Mouse (Mus musculus) left cerebral cortex, postnatal 10 days (tissue): ENCODE measurements around the gene Engase. TPM values are rescaled to one million over a fixed set of nuclear protein-coding genes. Genes with fewer than 3 reads are reported as not detected.

ENCODE experiments used
- DNase-seq, 2 experiments: peaks; one replicate each; pipeline ENCODE4 v3.0.0; 2021 to 2022; ENCODE audit warnings: low spot score in 2 of 2, mixed read lengths in 1 of 2; ENCODE audit errors: extremely low spot score in 1 of 2
- intact Hi-C: fragments of 180-260 bp; cut with DNase I; formaldehyde crosslinking; loops from one replicate; pipeline ENCODE4 v1.15.1; 2025
- total RNA-seq, 2 experiments: library from RNA; stranded (reverse); gene quantifications; 2 replicates each; pipeline ENCODE4 v1.2.3; 2021

The Engase gene
- 10 to 100 TPM; 11.5 to 13.9 TPM for total RNA-seq

DNA sequence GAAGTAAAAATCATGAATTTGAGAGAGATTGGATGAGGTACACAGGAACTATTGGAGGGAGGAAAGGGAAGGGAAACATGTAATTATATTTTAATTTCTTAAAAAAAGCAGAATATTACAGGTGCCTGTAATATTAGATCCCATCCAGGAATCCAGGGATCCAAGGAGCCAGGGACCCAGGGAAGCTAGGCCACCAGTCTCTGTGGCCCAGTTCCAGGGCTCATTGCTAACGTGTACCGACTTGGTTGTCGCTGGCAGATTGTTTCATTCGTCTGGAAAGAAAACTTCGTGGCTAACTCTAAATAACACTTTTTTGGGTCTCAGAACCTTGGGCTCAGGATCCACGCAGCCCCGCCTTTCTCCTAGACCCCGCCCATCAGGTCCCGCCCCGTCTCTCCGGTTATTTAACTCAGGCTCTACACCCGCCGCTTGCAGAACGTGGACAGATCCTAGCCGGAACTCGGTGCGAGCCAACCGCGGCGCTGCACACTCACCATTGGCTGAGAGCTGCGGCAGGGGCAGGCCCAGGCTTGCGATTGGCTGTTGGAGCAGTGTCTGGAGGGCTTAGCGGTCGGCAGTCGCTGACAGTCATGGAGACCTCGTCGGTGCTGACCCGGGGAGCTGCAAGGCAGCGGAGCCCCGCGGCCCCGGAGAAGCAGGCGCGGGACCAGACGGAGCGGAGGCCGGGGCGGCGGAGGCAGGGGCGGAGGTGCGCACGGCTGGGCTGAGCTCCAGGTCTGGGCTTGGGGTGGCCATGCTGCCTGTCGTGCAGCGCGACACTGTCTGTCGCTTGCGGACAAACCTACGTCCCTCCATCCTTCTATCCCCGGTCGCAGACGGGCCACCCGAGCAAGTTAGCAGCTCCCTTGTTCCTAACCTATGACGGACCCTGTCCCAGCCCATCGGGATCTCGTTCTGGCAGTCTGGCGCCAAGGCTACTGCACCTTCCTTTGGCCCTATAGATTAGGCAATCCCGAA is at the start of gene Engase:
Gene Engase, plus strand, starts transcription at position 434 of the 978 bp plus-strand sequence.
- intact Hi-C loops = no loop called here
- DNase-seq = peak; percentile 96 to 98

DNA sequence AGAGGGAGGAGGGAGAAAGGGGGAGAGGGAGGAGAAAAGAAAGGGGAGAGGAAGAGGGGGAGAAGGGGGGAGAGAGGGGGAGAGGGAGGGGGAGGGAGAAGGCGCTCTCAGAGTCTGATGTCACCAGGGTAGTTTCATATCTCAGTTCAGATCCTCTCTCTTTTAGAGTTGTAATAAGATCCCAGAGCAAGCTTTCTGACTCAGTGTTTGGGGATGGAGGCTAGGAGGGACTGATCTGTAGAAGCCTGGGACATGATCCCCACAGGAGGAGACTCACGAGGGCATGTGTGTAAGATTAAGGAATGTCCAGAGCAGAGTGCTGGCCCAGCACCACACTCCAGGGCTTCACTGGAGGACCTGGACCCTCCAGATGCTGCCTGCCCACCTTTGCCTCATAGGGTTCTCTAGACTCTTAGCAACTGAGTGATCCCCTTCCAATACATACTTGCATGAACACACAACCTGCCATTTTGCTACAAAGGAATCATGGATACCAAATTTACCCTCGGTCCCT is 49.3 kb upstream of the Engase start:
- DNase-seq = no peak
- intact Hi-C loops = loop anchor here (10.0 kb wide), 1 partner anchor 547 kb away; no protein-coding TSS in a partner anchor

DNA sequence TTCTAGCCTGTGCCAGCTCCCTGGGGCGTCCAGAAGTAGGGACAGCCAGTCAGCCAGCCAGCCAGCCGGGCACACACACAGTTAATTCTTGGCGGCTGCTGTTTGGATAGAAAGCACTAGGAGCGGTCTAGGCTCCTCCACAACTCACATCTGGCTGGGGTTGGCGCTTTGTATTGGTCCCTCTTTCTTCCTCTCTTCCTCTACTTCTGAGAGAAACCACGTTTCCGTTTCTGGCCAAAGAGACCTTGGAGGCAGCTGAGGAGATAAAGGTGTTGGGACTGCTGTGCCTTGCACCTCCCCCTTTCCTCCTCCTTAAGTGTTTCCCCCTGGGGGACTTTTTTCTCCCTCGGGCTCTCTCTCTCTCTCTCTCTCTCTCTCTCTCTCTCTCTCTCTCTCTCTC is 48.6 kb upstream of the Engase start, which contains the start of gene C1qtnf1:
Gene C1qtnf1, plus strand, starts transcription at position 218 of the 400 bp plus-strand sequence.
- intact Hi-C loops = loop anchor here (10.0 kb wide), 1 partner anchor 547 kb away; no protein-coding TSS in a partner anchor
- DNase-seq = peak in 1 of 2 experiments; percentile 60

DNA sequence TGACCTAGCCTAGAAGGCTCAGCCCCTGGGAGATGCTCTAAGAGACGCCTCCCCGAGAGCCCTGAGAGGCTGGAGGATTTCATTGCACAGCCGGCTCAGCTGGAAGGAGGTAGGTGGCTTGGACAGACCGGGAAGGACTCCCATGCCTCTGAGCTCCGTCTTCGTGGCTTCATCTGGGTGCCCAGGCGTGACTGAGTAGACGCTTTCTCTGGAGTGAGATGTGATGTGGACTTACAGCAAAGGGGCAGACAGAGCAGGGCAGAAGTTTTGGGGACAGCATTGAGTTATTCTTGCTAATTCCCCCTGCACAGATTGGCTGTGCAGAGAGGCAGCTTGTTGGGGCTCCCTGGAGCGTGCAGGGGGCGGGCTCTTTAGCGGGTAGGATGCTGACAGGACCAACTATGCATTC is 48.2 kb upstream of the Engase start:
- DNase-seq = no peak
- intact Hi-C loops = loop anchor here (10.0 kb wide), 1 partner anchor 546 kb away; no protein-coding TSS in a partner anchor

DNA sequence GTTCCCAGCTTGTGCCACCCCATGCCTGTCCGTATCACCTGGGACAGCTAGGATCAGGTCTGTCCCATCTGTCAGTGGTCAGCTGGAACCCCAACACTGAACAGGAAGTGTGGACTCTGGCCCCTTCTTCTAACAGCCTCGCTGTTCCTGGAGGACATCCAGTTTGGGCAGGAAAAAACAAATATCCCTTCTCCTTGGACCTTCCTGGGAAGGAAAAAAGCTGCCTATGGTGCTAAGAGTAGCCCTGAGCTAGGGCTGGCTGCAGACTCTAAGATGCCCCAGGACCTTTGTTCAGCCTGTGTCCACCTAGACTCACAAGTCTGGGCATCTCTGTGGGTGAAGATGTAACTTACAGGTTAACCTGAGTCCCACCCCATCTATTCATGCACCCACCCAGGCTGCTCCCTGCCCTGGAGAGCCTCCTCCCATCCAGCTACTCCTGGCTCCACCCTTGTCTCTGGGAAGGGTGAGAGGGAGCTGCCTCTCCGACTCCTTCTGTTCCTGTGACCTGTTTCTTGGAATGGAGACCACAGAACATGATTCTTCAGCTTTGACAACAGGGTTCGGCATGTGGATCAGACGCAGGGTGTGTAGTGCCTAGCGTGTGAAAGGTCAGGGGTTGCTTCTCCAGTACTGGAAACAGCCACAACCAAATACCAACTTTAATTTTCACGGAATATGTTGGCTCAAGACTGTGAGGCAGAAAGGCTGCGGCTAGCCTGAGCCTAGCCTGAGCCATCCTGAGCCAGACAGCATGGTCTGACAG is 47.5 kb upstream of the Engase start:
- intact Hi-C loops = loop anchor here (10.0 kb wide), 1 partner anchor 546 kb away; no protein-coding TSS in a partner anchor
- DNase-seq = no peak

DNA sequence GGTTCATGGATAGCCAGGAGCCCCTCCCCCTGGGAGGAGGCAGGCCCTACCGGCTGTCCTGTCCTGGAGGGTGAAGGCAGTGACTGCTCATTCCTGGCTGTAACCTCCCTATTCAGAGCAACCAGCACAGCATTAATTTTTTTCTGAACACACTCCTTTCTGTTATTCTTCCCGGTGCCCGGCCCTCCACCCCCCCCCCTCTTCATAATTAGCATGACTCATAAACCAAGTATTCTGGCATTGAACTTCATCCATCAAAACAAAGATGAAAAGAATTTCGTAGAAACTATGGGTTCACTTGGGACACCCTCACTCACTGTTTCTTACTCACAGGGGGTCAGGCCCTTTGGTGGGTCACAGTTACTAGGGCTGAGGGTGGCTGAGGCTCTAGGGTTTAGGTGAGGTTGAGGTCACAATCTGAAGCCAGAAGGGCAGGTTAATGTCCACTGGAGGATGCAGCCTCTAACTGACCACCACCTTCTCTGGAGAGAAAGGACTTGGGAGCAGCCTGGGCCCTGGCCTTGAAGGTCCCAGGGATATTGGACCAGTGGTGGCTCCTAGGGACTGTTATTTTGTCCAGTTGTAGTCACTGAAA is 46.2 kb upstream of the Engase start:
- intact Hi-C loops = no loop called here
- no peak for DNase-seq

DNA sequence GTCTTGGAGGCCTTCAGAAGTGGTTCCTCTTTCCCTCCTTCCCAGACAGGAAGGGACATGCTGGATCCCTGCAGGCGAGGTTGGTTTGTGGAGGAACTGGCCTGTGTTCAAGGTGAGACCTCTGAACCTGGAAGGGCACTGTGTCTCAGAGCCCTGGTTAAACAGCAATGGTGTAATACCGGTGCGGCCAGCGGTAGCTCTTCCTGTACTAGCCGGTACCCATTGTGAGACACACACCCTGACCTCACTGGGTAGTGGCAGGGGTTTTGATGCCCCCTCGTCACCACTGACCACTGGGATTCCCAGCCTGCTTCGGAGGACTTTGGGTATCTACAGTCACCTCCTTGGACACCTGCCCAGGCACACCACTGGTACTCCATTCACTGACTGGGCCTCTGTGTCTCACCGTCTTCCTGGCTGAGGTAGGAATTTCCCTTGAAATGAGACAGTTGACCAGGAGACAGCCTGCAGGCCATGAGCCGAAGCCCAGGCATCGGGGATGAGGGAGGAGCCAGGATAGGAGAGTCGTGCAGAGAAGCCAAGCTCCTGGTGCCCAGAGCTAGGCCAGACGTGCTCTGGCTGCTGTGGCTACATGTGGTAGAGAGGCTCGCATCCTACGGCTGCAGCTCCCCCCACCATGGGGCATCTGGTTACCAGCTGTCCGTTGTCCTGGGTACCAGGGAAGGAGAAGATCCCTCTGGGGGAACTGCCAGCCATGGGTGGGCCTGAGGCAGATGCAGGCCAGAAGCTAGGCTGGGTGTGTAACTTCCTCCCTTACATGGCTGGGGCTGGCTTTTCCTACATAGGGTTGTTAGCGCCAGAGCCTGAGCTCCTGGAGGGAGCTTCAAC is 45.3 kb upstream of the Engase start:
- intact Hi-C loops = no loop called here
- no peak for DNase-seq

DNA sequence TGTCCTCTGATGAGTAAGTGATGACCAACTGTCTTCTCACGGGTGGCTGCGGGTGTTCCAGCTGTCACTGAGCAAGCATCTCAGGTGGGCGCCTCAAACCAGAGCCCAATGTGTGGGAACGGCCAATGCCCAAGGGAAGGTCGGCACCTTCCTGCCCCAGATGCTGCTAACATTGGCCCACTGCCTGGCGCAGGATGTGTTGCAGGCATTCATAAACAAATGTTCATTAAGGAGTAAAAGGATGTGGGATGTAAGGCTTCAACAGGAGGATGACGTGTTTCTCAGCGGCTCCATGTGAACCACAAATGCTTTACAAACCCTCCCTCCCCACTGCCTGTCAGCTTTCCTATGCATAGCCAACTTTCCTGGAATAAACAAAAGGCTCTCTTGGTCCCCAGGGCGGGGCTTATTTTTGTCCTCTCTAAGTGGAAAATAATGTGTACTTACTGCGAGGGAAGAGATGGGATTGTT is 43.2 kb upstream of the Engase start:
- intact Hi-C loops = no loop called here
- no peak for DNase-seq

DNA sequence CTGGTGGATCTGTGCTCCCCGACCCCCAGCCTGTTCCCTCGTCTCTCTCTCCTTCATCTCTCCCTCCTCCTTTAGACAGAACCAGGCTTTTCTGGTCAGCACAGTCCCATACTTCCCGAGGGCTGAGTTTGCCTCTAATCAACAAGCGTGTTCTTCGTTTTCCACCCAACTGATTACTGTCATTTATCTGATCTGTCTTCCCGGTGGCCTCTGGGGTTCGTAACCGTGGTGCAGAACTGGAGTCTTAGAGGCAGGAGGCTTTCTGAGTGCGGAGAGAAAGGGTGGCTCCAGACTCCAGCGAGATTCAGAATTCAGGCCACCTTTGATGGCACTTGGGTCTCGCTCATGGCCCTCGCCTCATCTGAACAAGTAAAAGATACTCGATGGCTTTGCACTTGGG is 42.5 kb upstream of the Engase start:
- intact Hi-C loops = no loop called here

DNA sequence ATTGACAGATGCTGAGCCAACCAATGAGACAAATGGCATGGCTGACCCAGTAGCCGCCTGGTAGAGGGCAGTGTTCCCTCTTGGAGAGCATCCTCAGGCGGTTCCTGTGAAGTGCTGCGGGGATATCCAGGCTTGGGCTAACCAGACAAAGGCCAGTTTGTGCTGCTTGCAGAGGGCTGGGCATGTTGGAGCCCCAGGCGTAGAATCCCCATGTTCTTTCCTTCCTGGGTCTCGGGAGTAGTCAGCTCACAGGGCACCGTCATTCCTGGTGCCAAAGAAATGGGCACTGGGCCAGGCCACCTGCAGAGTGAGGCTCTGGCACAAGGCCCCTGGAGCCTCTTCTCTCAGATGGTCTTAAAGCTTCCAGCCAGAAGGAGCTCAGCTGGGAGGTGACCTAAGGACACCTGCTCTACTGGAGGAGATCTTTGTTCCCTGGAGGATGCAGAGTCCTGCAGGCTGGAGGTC is 40.1 kb upstream of the Engase start:
- peak in 1 of 2 experiments; percentile 77 for DNase-seq
- intact Hi-C loops = no loop called here

More for the DNA sequence above, 42.5 kb upstream of the Engase start:
- DNase-seq = no peak

DNA sequence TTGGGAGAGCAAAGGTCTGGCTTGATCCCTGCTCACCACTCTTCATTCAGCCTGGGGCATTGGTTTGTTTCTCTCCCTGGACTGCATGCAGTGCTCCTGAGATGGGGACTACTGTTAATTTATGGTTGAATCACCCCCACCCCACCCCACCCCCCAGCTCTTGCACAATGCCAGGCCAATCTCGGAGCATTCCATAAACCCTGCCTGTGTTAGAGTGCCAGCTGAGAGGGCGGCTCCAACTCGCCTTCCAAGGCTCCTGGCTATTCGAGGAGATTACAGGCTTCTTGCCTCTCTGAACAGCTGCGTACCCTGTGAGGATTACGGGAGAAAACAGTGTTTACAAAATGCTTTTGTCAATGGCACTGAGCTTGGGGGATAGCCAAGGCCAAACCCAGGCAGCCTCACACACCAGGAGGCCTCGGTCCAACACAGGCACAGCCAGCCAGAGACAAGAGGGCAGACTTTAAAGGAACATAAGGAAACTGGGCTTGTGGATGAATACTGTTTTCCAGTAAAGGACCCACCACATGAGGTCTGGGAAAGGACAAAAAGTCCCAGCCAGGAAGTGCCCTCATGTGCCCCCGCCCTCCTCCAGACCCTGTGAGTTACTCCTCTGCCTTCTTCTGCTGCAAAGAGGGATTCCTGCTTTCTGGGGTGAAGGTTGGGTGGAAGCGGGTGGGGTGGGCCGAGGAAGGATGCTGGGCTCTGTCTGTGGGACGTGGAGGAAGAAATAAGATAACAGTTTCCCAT is 37.8 kb upstream of the Engase start:
- intact Hi-C loops = no loop called here
- no peak for DNase-seq

DNA sequence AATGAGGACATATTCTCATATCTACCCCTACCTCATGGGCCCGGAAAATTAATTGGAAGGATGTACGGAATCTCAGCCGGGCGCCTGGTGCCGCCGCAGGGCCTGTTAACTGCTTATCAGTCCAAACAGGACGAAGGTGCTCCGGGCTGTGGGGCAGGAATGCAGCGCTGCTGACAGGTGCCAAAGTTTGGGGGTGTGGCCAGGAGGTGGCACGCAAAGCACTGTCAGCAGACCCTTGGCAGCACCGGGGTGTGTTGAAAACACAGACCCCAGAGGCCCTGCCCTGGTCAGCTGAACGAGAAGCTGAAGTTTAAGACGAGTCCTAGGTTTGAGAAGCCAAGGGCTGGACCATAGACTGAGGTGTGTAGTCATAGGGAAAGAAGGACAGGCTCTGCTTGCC is 33.9 kb upstream of the Engase start:
- intact Hi-C loops = no loop called here
- DNase-seq = no peak

DNA sequence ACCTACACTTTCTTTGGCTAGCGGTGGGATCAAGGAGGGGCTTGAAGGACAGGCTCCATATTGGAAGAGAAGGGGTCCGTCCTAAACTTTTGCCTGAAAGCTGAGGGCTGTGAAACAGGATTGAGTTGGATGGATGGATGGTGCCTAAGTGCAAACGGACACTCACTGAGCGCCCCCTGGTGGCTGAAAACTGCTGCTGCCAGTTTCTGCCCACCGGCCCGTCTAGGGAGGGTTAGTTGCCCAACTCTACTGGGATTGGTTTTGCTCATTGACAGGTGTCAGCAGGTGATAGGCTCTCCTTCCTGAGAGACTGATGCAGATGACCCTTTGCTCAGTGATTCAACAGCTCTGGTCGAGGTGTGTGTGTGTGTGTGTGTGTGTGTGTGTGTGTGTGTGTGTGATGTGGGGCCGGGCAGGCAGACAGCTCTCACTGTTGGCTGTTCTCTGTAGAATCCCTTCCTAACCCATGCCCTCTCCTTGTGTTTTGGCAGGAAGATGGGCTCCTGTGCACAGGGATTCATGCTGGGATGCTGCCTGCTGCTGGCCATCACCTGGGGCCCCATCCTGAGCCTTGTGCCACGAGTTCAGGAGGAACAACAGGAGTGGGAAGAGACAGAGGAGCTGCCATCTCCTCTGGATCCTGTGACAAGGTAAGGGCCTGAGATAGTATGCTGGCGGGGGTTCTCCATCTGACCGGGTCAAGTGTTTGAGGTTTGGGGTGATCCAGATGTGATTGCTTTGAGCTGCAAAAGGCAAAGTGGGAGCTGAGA is 33.2 kb upstream of the Engase start:
- intact Hi-C loops = no loop called here
- DNase-seq = peak in 1 of 2 experiments; percentile 78

DNA sequence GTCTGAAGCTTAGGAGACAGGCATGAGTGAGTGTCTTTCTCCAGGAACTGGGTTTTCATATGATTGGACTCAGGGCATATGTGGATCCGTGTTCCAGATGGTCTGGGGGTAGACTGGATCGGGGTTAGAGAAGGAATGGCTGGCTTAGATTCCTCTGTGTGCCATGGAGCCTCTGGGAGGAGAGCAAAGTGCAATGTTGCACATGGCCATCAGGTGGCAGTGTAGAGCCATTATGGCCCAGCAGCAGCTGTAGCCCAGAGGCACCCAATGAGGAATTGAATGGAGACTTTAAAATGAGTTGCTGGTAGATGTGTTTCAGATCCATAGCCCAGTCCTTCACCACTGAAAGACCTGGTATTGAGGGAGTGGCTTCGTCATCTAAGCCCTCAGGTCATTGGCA is 30.8 kb upstream of the Engase start:
- DNase-seq = peak; percentile 61 to 63

DNA sequence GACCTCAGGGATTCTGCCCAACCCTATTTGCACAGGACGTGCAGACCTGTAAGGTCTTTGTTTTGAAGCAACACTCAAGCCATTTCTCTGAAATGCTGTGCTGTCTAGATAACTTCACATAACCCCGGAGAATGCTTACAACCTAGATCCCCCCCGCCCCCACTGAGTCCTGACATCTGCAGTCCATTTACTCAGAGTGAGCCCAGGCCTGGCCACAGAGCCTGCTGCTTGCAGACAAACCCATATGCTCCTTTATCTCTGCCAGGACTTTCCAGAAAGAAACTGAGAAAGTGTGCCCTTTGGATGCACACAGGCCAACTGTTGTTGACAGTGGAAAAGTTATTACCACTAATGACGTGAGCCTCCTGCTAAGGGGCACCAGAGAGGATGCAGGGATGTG is 29.3 kb upstream of the Engase start:
- intact Hi-C loops = loop anchor here (5.0 kb wide), 2 partner anchors 45 to 290 kb away; no protein-coding TSS in a partner anchor
- no peak for DNase-seq

More for the DNA sequence above, 30.8 kb upstream of the Engase start:
- intact Hi-C loops = loop anchor here (5.0 kb wide), 2 partner anchors 46 to 291 kb away; no protein-coding TSS in a partner anchor

DNA sequence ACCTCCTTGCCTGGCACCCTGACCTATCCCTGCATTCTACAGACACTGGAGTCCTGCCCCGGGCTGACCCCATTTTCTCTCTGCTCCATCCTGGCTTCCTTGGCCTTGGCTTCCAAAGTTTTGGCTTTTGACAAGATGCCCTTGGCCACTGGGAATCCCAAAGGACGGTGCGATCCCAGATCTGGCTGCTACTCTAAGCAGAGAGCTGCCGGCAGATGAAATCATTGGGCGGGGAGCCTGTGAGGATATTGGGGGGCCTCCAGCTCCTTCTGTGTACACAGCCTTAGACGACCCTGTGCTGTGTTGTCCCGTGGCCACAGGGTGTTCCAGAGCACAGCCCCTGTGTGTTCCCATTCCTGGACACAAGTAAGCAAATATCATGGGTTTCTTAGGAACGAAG is 28.2 kb upstream of the Engase start:
- intact Hi-C loops = loop anchor here (5.0 kb wide), 2 partner anchors 44 to 289 kb away; no protein-coding TSS in a partner anchor
- DNase-seq = peak in 1 of 2 experiments; percentile 41
